Mouse (Mus musculus) ES-Bruce4 (cell line): ENCODE data around the gene Pde4dip.

Experiments
- CTCF ChIP-seq: IDR thresholded peaks from one replicate; pipeline ENCODE4 v1.8.1; 2011; ENCODE audit warnings: low read depth, low read length
- EP300 ChIP-seq: IDR thresholded peaks from 2 replicates; pipeline ENCODE4 v1.6.1; 2011; ENCODE audit warnings: low read depth, low read length; ENCODE audit not compliant: insufficient read depth
- POLR2A ChIP-seq: IDR thresholded peaks from one replicate; pipeline ENCODE4 v1.8.1; 2011; ENCODE audit warnings: low read length; ENCODE audit not compliant: insufficient read depth

DNA sequence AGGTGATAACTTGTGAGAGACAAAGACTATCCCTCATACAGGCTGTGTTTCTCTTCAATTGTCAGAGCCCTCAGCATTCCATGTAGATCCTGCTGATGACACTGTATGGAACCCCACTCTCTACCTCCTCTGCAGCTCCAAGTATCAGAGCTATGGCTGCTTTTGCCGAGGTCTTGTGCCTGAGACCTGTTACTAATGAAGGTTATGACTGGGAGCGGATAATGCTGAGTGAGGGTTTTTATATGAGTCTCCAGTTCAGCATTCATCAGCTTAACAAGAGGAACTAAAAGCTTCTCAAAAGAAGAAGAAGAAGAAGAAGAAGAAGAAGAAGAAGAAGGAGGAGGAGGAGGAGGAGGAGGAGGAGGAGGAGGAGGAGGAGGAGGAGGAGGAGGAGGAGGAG lies 112.8 kb downstream of the Pde4dip start:
- TF ChIP-seq CTCF (no peak), POLR2A (no peak), EP300 (no peak)
